Mouse (Mus musculus): ENCODE measurements around the gene Rarg. TPM values are rescaled to one million over a fixed set of nuclear protein-coding genes. Genes with fewer than 3 reads are reported as not detected.
"Not testable (repeated sequence)": the region's sequence is repeated elsewhere in the genome, so short reads cannot be mapped to it uniquely, and the experiment has no call there.

Gene Rarg
- polyA plus RNA-seq, 1 experiment from 2014 or later: 16.7 TPM

GRCm38 (mm10) chr15:102230408-102231321 is 26.7 kb downstream of the Rarg start:
- no peak overlapping the region for H3K4me2 ChIP-seq

GRCm38 (mm10) chr15:102225619-102226018 is 31.7 kb downstream of the Rarg start:
- Histone ChIP-seq H3K27me3 (peaks cover 34% of the 10 kb centered on the region), H3K4me1 (peaks cover 14% of the 10 kb centered on the region)
- not testable (repeated sequence) for H3K27ac ChIP-seq; H3K9me3 ChIP-seq; H3K36me3 ChIP-seq (replicated peaks); H3K4me2 ChIP-seq; ATAC-seq (ENCODE audit: low FRiP score); H3K4me3 ChIP-seq (replicated peaks); H3K9ac ChIP-seq
- 80% methylated on average over 6 of the region's 6 CpGs for WGBS

More at GRCm38 (mm10) chr15:102230408-102231321, 26.7 kb downstream of the Rarg start:
- Histone ChIP-seq H3K4me3 (replicated peaks) (no peak overlapping the region), H3K27ac (no peak overlapping the region), H3K36me3 (replicated peaks) (no peaks in the 10 kb centered on the region), H3K4me1 (peaks cover 14% of the 10 kb centered on the region), H3K27me3 (peaks cover 3% of the 10 kb centered on the region; the same call in 1 of the 2 replicates), H3K9ac (no peak overlapping the region), H3K9me3 (no peaks in the 10 kb centered on the region)
- no peak for ATAC-seq (ENCODE audit: low FRiP score)
- WGBS: 85% methylated on average over 17 of the region's 17 CpGs

- no peaks in the 10 kb centered on the region for H3K9me3 ChIP-seq
- H3K4me3 ChIP-seq (replicated peaks): peak overlapping the region; percentile 41
- WGBS: 22% methylated on average over 21 of the region's 21 CpGs
- H3K9ac ChIP-seq: peak overlapping the region; percentile 49
- H3K27ac ChIP-seq: no peak overlapping the region
- peaks cover 34% of the 10 kb centered on the region for H3K27me3 ChIP-seq
- peaks cover 14% of the 10 kb centered on the region for H3K4me1 ChIP-seq
- no peak for ATAC-seq (ENCODE audit: low FRiP score)
- H3K4me2 ChIP-seq: peak overlapping the region; percentile 84
- H3K36me3 ChIP-seq (replicated peaks): no peaks in the 10 kb centered on the region
These were observed 32.2 kb downstream of the Rarg start for GRCm38 (mm10) chr15:102224992-102225617.

GRCm38 (mm10) chr15:102224186-102224991 is 32.9 kb downstream of the Rarg start:
- Histone ChIP-seq H3K4me1 (peaks cover 14% of the 10 kb centered on the region), H3K9ac (peak overlapping the region; percentile 49), H3K36me3 (replicated peaks) (no peaks in the 10 kb centered on the region), H3K4me3 (replicated peaks) (peak overlapping the region; percentile 41), H3K27me3 (peaks cover 34% of the 10 kb centered on the region), H3K9me3 (no peaks in the 10 kb centered on the region), H3K27ac (no peak overlapping the region), H3K4me2 (peak overlapping the region; percentile 84)
- WGBS: 2% methylated on average over 39 of the region's 43 CpGs
- ATAC-seq (ENCODE audit: low FRiP score): peak; percentile 83

DNA sequence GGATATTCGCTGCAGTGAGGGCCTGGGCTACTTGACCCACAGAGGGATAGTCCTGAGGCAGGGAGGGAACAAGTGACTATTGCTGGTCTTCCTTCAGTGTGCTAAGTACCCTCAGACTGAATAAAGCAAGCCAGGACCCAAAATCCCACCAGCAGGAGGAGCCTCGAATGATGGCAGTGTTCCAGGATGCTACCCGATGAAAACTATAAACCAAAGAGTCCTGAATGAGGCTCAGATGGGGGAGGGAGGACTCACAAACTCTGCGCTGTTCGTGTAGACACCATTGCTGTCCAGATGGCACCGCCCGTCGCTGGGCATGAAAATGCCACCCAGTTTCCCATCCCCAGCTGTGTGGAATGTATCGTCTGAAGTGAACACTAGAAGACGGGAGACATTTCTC is 34.9 kb downstream of the Rarg start:
- H3K9me3 ChIP-seq: no peaks in the 10 kb centered on the region
- no peak overlapping the region for H3K4me3 ChIP-seq (replicated peaks)
- no peak overlapping the region for H3K27ac ChIP-seq
- H3K27me3 ChIP-seq: peaks cover 34% of the 10 kb centered on the region
- ATAC-seq (ENCODE audit: low FRiP score): no peak
- 68% methylated on average over 10 of the region's 10 CpGs for WGBS
- no peak overlapping the region for H3K4me2 ChIP-seq
- peaks cover 14% of the 10 kb centered on the region for H3K4me1 ChIP-seq
- H3K9ac ChIP-seq: peak overlapping the region; percentile 21; the same call in 1 of the 2 replicates
- H3K36me3 ChIP-seq (replicated peaks): peaks cover 4% of the 10 kb centered on the region; the same call in 1 of the 2 replicates

DNA sequence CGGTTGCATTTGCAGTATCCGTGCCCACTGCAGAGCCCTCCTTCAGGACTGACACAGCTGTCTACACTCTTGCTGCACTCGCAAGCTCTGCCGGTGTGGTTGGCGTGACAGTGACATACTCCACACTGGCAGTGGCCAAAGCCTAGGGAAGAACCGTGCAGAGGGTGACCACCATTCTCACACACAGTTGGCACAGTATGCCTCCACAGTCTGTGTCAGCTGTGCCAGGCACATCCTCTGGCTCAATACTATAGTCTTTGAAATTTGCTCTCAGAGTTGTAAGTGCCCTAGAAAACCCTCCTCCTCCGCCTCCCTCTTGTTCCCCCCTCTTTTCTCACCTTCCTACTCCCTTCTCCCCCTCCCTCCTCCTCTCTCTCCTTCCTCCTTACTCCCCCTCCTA is 40.0 kb downstream of the Rarg start:
- Histone ChIP-seq H3K9ac (no peak overlapping the region), H3K4me2 (no peak overlapping the region), H3K9me3 (no peaks in the 10 kb centered on the region), H3K36me3 (replicated peaks) (peaks cover 51% of the 10 kb centered on the region), H3K27me3 (peaks cover 5% of the 10 kb centered on the region), H3K4me1 (no peaks in the 10 kb centered on the region), H3K27ac (no peak overlapping the region), H3K4me3 (replicated peaks) (no peak overlapping the region)
- peak; percentile 33; the same call in 1 of the 2 replicates for ATAC-seq (ENCODE audit: low FRiP score)
- 88% methylated on average over 7 of the region's 7 CpGs for WGBS

GRCm38 (mm10) chr15:102216459-102217228 is 40.7 kb downstream of the Rarg start:
- Histone ChIP-seq H3K4me1 (no peaks in the 10 kb centered on the region), H3K27me3 (no peaks in the 10 kb centered on the region), H3K27ac (no peak overlapping the region), H3K4me2 (no peak overlapping the region), H3K4me3 (replicated peaks) (no peak overlapping the region), H3K9ac (no peak overlapping the region), H3K36me3 (replicated peaks) (peaks cover 58% of the 10 kb centered on the region), H3K9me3 (no peaks in the 10 kb centered on the region)
- 86% methylated on average over 16 of the region's 16 CpGs for WGBS
- 0 out of 2 replicates have a peak, but pooled peaks have one; percentile 23 for ATAC-seq (ENCODE audit: low FRiP score)

GRCm38 (mm10) chr15:102215624-102216023 is 41.7 kb downstream of the Rarg start:
- ATAC-seq (ENCODE audit: low FRiP score): no peak
- H3K27ac ChIP-seq: no peak overlapping the region
- no peak overlapping the region for H3K4me3 ChIP-seq (replicated peaks)
- peaks cover 65% of the 10 kb centered on the region for H3K36me3 ChIP-seq (replicated peaks)
- no peak overlapping the region for H3K4me2 ChIP-seq
- H3K9me3 ChIP-seq: no peaks in the 10 kb centered on the region
- H3K4me1 ChIP-seq: no peaks in the 10 kb centered on the region
- WGBS: 76% methylated on average over 6 of the region's 6 CpGs
- H3K27me3 ChIP-seq: no peaks in the 10 kb centered on the region
- H3K9ac ChIP-seq: no peak overlapping the region

DNA sequence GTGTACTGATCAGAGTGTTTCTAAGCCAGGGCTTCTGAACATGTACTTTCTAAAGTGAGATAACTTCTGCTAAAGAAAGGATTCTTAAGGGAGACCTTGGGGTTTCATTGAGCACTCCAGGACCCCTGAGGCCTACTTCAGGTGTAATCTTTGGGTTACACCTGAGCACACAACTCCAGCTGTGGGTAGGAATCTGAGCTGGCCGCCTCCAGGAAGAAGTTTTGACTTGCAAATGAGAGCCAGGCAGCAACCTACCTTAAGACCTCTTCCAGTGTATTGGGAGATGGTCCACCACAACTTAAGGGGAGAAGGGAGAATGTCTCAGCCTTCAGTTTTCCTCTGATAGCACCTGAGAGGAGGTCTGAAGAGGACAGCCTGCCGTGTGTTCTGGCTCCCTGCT is 43.2 kb downstream of the Rarg start:
- no peaks in the 10 kb centered on the region for H3K27me3 ChIP-seq
- H3K9ac ChIP-seq: no peak overlapping the region
- no peak overlapping the region for H3K27ac ChIP-seq
- peaks cover 79% of the 10 kb centered on the region for H3K36me3 ChIP-seq (replicated peaks)
- no peak overlapping the region for H3K4me2 ChIP-seq
- 32% methylated on average over 2 of the region's 2 CpGs for WGBS
- no peaks in the 10 kb centered on the region for H3K9me3 ChIP-seq
- H3K4me1 ChIP-seq: no peaks in the 10 kb centered on the region
- H3K4me3 ChIP-seq (replicated peaks): no peak overlapping the region
- no peak for ATAC-seq (ENCODE audit: low FRiP score)

DNA sequence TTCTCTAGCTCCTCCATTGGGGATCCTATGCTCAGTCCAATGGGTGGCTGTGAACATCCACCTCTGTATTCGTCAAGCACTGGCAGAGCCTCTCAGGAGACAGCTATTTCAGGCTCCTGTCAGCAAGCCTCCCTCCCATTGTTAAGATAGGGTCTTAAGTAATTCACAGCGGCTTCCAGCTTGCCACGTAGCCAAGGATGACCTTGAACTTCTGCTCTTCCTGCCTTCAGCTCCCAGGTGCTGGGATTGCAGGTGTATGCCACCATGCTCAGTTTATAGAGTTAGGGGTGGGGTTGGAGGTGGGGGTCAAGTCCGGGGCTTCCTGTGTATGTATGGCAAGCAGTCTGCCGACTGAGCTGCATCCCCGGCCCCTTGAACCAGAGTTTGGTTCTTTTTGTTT is 45.4 kb downstream of the Rarg start:
- no peak for ATAC-seq (ENCODE audit: low FRiP score)
- no peak overlapping the region for H3K4me3 ChIP-seq (replicated peaks)
- no peaks in the 10 kb centered on the region for H3K27me3 ChIP-seq
- no peaks in the 10 kb centered on the region for H3K9me3 ChIP-seq
- H3K36me3 ChIP-seq (replicated peaks): peaks cover 93% of the 10 kb centered on the region
- 88% methylated on average over 6 of the region's 6 CpGs for WGBS
- no peak overlapping the region for H3K27ac ChIP-seq
- H3K4me1 ChIP-seq: peaks cover 7% of the 10 kb centered on the region; the same call in 1 of the 2 replicates
- H3K4me2 ChIP-seq: no peak overlapping the region
- H3K9ac ChIP-seq: no peak overlapping the region

- peaks cover 15% of the 10 kb centered on the region for H3K4me1 ChIP-seq
- no peak for ATAC-seq (ENCODE audit: low FRiP score)
- H3K9ac ChIP-seq: no peak overlapping the region
- no peaks in the 10 kb centered on the region for H3K9me3 ChIP-seq
- no peaks in the 10 kb centered on the region for H3K27me3 ChIP-seq
- H3K27ac ChIP-seq: no peak overlapping the region
- no peak overlapping the region for H3K4me3 ChIP-seq (replicated peaks)
- WGBS: 92% methylated on average over 4 of the region's 4 CpGs
- no peak overlapping the region for H3K4me2 ChIP-seq
- peaks cover 89% of the 10 kb centered on the region for H3K36me3 ChIP-seq (replicated peaks)
These were observed 46.5 kb downstream of the Rarg start for GRCm38 (mm10) chr15:102210816-102211215.

Data from forebrain, embryonic 12.5 days (tissue).